Mouse (Mus musculus) B cell, adult (primary cell): ENCODE measurements around the gene Tbx5. TPM values are rescaled to one million over a fixed set of nuclear protein-coding genes. Genes with fewer than 3 reads are reported as not detected.

ENCODE experiments used
- total RNA-seq: library from RNA; stranded (reverse); gene quantifications from 4 replicates; pipeline ENCODE4 v1.2.4, GENCODE M21; 2023; ENCODE audit not compliant: inconsistent age

Tbx5 gene
- total RNA-seq = not detected in 4 replicates

GRCm38 (mm10) chr5:119832479-119832796 is at the start of gene Tbx5:
Gene Tbx5 (plus strand): TSS chr5:119832668.

Other genes with a start within 250 kb of the Tbx5 start
- gene Tbx3, start 162.0 kb upstream of the Tbx5 start, total RNA-seq = not detected in 4 replicates